Mouse (Mus musculus): ENCODE data around the gene Hnrnpab. TPM values are rescaled to one million over a fixed set of nuclear protein-coding genes. Genes with fewer than 3 reads are reported as not detected.

Gene Hnrnpab
- polyA plus RNA-seq, 1 experiment from 2014 or later, result 520 TPM

GRCm38 (mm10) chr11:51646751-51647667 lies 40.4 kb upstream of the Hnrnpab start:
- DNase-seq (ENCODE audit: low read depth, low spot score) (no peak), ATAC-seq (no peak)
- CTCF ChIA-PET, result interaction anchor here (0.9 kb wide), 1 partner anchor 11 kb away, joined by 4 read pairs; the partner anchor contains the start of gene Rmnd5b
- in situ Hi-C loops (cut with MboI; ENCODE audit: low pct_unique_long_range_greater_than_20kb), result no loop called here
- no peak for TF ChIP-seq CTCF (IDR thresholded peaks at IDR 0.05)
- H3K27me3 ChIP-seq, result no peaks in the 10 kb centered on the region
- POLR2A ChIA-PET, result interaction anchor here (0.9 to 1.3 kb wide), 2 partner anchors 9 to 12 kb away, joined by 3 read pairs; no protein-coding TSS in a partner anchor

- ChIA-PET CTCF (interaction anchor here (1.3 kb wide), 1 partner anchor 14 kb away, joined by 3 read pairs; no protein-coding TSS in a partner anchor), POLR2A (no interaction called here)
- in situ Hi-C loops (cut with MboI; ENCODE audit: low pct_unique_long_range_greater_than_20kb), result no loop called here
Measured at GRCm38 (mm10) chr11:51646245-51646644, 39.6 kb upstream of the Hnrnpab start.

GRCm38 (mm10) chr11:51645293-51645692 lies 38.6 kb upstream of the Hnrnpab start:
- TF ChIP-seq CTCF (IDR thresholded peaks at IDR 0.05), result no peak
- ATAC-seq (no peak), DNase-seq (ENCODE audit: low read depth, low spot score) (no peak)
- in situ Hi-C loops (cut with MboI; ENCODE audit: low pct_unique_long_range_greater_than_20kb), result no loop called here
- ChIA-PET POLR2A (interaction anchor here (1.0 kb wide), 1 partner anchor 9 kb away, joined by 3 read pairs; no protein-coding TSS in a partner anchor), CTCF (interaction anchor here (1.3 kb wide), 2 partner anchors 9 to 13 kb away, joined by 3 to 4 read pairs; partner anchors contain the start of gene Rmnd5b)
- H3K27me3 ChIP-seq, result no peaks in the 10 kb centered on the region

More at GRCm38 (mm10) chr11:51646245-51646644, 39.6 kb upstream of the Hnrnpab start:
- DNase-seq (ENCODE audit: low read depth, low spot score) (no peak), ATAC-seq (no peak)
- H3K27me3 ChIP-seq, result no peaks in the 10 kb centered on the region
- no peak for TF ChIP-seq CTCF (IDR thresholded peaks at IDR 0.05)

GRCm38 (mm10) chr11:51644217-51644616 lies 37.6 kb upstream of the Hnrnpab start:
- ATAC-seq, result no peak
- in situ Hi-C loops (cut with MboI; ENCODE audit: low pct_unique_long_range_greater_than_20kb), result no loop called here
- no peaks in the 10 kb centered on the region for H3K27me3 ChIP-seq
- no peak for DNase-seq (ENCODE audit: low read depth, low spot score)
- POLR2A ChIA-PET, result no interaction called here
- no peak for TF ChIP-seq CTCF (IDR thresholded peaks at IDR 0.05)
- CTCF ChIA-PET, result interaction anchor here (1.3 kb wide), 1 partner anchor 8 kb away, joined by 4 read pairs; the partner anchor contains the start of gene Rmnd5b

- CTCF ChIA-PET, result interaction anchor here (1.3 kb wide), 1 partner anchor 8 kb away, joined by 4 read pairs; the partner anchor contains the start of gene Rmnd5b
- no peak for DNase-seq (ENCODE audit: low read depth, low spot score)
- ATAC-seq, result no peak
- POLR2A ChIA-PET, result no interaction called here
- TF ChIP-seq CTCF (IDR thresholded peaks at IDR 0.05), result no peak
- in situ Hi-C loops (cut with MboI; ENCODE audit: low pct_unique_long_range_greater_than_20kb), result no loop called here
- H3K27me3 ChIP-seq, result no peaks in the 10 kb centered on the region
Measured at GRCm38 (mm10) chr11:51643761-51644160, 37.1 kb upstream of the Hnrnpab start.

- no peaks in the 10 kb centered on the region for H3K27me3 ChIP-seq
- ChIA-PET POLR2A (interaction anchor here (1.1 kb wide), 1 partner anchor 10 kb away, joined by 3 read pairs; no protein-coding TSS in a partner anchor), CTCF (no interaction called here)
- in situ Hi-C loops (cut with MboI; ENCODE audit: low pct_unique_long_range_greater_than_20kb), result no loop called here
- DNase-seq (ENCODE audit: low read depth, low spot score) (no peak), ATAC-seq (no peak)
- no peak for TF ChIP-seq CTCF (IDR thresholded peaks at IDR 0.05)
Measured at GRCm38 (mm10) chr11:51643202-51643601, 36.6 kb upstream of the Hnrnpab start.

- ATAC-seq (no peak), DNase-seq (ENCODE audit: low read depth, low spot score) (no peak)
- TF ChIP-seq CTCF (IDR thresholded peaks at IDR 0.05), result no peak
- ChIA-PET POLR2A (interaction anchor here (1.5 to 2.0 kb wide), 3 partner anchors 10 to 34 kb away, joined by 3 to 8 read pairs (median 4); partner anchors contain the start of genes D930048N14Rik and N4bp3), CTCF (interaction anchor here (0.8 kb wide), 1 partner anchor 20 kb away, joined by 3 read pairs; no protein-coding TSS in a partner anchor)
- H3K27me3 ChIP-seq, result no peaks in the 10 kb centered on the region
- in situ Hi-C loops (cut with MboI; ENCODE audit: low pct_unique_long_range_greater_than_20kb), result no loop called here
Measured at GRCm38 (mm10) chr11:51640748-51641147, 34.1 kb upstream of the Hnrnpab start.

GRCm38 (mm10) chr11:51638497-51638896 lies 31.9 kb upstream of the Hnrnpab start:
- POLR2A ChIA-PET, result no interaction called here
- DNase-seq (ENCODE audit: low read depth, low spot score), result no peak
- CTCF ChIA-PET, result interaction anchor here (0.9 kb wide), 1 partner anchor 43 kb away, joined by 3 read pairs; no protein-coding TSS in a partner anchor
- H3K27me3 ChIP-seq, result no peaks in the 10 kb centered on the region
- no peak for TF ChIP-seq CTCF (IDR thresholded peaks at IDR 0.05)
- ATAC-seq, result no peak
- in situ Hi-C loops (cut with MboI; ENCODE audit: low pct_unique_long_range_greater_than_20kb), result no loop called here

GRCm38 (mm10) chr11:51637971-51638414 lies 31.3 kb upstream of the Hnrnpab start:
- H3K27me3 ChIP-seq, result no peaks in the 10 kb centered on the region
- ChIA-PET CTCF (interaction anchor here (0.9 kb wide), 1 partner anchor 43 kb away, joined by 3 read pairs; no protein-coding TSS in a partner anchor), POLR2A (interaction anchor here (0.7 to 1.2 kb wide), 2 partner anchors 9 to 31 kb away, joined by 3 read pairs; partner anchors contain the start of gene Hnrnpab)
- ATAC-seq (no peak), DNase-seq (ENCODE audit: low read depth, low spot score) (no peak)
- in situ Hi-C loops (cut with MboI; ENCODE audit: low pct_unique_long_range_greater_than_20kb), result no loop called here
- TF ChIP-seq CTCF (IDR thresholded peaks at IDR 0.05), result no peak

- POLR2A ChIA-PET, result interaction anchor here (0.6 to 1.5 kb wide), 8 partner anchors 9 to 220 kb away, joined by 3 to 13 read pairs (median 4); partner anchors contain the start of genes D930048N14Rik and N4bp3
- in situ Hi-C loops (cut with MboI; ENCODE audit: low pct_unique_long_range_greater_than_20kb), result no loop called here
- DNase-seq (ENCODE audit: low read depth, low spot score) (no peak), ATAC-seq (peak; percentile 29)
- TF ChIP-seq CTCF (IDR thresholded peaks at IDR 0.05), result no peak
- CTCF ChIA-PET, result interaction anchor here (1.2 to 1.4 kb wide), 5 partner anchors 8 to 45 kb away, joined by 4 to 7 read pairs (median 4); no protein-coding TSS in a partner anchor
- H3K27me3 ChIP-seq, result no peaks in the 10 kb centered on the region
Measured at GRCm38 (mm10) chr11:51636323-51636684, 29.7 kb upstream of the Hnrnpab start.

Data from Patski (cell line).